Mouse (Mus musculus) layer of hippocampus, adult 9-11 months (tissue): ENCODE results near the gene Trim24.
A peak's percentile ranks its signal among the peaks of the same experiment; 100 is the strongest.
"Not testable (repeated sequence)": the region's sequence is repeated elsewhere in the genome, so short reads cannot be mapped to it uniquely, and the experiment has no call there.

Experiments
- DNase-seq: peaks from one replicate; pipeline ENCODE4 v3.0.0; 2022

Trim24 gene

GRCm38 (mm10) chr6:37870245-37871136, at the start of gene Trim24:
TSS of gene Trim24 (plus strand) at chr6:37870811.
- peak; percentile 98 for DNase-seq

DNA sequence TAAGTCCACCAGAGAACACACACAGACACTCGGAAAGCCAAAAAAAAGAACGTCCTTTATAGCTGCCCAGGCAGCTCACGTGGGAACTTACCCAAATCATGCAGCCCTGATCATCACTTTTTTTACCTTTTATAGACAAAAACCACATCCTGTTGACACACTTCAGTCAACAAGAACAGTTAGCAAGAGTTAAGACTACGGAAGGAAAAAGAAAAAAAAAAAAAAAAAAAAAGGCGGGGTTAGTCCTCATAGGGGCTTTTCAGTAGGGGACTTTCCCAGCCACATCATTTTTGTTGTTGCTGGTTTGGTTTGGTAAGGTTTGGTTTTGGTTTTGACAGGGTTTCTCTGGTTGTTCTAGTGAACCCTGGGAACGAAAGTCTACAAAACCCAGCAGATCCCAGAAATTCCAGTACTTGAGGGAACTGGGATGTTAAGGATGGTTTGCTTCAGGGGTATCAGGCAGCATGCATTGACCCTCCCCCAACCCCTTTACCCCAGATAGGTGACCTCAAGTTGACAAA, 49.0 kb upstream of the Trim24 start:
- DNase-seq: no peak

DNA sequence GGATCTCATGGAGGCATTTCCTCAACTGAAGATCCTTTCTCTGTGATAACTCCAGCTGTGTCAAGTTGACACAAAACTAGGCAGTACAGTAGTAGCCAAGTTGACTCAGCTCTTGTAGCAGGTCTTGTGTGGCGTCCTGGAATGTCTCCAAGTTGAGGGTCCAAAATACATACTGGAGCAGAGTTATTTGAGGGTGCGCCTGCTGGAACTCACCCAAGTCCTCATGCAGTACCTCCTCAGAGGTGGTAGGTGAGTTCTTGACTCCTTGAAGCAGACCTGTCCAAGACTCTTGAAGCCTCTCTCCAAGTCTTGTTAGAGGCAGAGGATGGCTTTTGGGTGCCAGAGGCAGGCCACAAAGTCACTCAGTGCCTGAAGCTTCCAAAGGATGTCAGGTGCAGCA, 48.2 kb upstream of the Trim24 start:
- DNase-seq: no peak

- DNase-seq: no peak
Measured at GRCm38 (mm10) chr6:37823731-37824130, 46.9 kb upstream of the Trim24 start.

DNA sequence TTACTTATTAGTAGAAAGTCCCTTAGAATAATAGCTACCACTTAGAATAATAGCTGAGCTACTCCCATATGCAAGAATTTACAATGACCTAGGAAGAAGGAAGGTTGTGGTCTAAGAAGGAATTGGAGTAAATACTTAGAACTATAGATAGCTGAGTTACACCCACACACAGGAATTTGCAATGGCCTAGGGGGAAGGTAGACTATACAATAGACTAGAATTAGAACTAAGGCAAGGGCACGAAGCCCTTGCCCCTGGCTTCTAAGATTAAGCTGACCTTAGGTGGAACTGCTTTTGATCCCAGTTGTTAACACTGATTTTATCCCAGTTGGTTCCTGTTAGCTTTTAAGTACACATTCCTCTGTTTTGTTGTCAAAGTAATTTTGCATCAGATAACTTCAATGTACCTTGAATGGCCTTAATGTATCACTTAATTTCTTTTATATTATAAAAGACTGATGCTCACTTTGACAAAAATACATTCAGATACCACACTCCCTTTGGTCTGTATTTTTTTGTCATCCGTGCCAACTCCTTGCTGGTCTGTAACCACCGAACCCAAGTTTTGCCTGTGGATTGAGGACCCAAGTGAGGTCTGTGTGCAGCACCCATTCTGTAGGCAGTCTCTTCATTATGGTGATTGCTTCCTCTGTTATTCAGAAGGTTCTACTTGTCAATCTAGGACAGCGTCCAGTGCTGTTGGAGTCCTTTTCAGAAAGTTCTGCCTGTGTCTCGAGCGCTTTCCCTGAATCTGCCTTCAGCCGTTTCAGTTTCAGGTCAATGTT, 45.1 kb upstream of the Trim24 start:
- not testable (repeated sequence) for DNase-seq

GRCm38 (mm10) chr6:37828955-37829354, 41.7 kb upstream of the Trim24 start:
- no peak for DNase-seq

DNA sequence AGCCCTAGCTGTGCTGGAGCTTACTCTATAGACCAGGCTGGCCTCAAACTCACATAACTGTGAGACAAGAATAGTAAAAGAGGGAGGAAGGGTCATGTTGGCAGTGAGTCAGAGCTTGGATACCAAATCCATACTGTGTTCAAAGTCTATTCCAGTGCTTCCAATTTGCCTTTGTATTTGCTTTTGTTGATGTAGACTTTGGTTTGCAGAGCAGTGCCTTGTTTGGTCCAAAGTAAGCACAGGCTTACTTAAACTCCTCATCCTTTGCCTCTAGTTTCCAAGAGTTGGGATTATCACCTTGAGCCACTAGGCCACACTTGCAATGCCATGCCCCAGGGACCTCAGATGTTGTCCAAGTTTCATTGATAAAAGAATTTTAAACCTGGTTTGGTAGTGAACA, 41.0 kb upstream of the Trim24 start:
- no peak for DNase-seq

DNA sequence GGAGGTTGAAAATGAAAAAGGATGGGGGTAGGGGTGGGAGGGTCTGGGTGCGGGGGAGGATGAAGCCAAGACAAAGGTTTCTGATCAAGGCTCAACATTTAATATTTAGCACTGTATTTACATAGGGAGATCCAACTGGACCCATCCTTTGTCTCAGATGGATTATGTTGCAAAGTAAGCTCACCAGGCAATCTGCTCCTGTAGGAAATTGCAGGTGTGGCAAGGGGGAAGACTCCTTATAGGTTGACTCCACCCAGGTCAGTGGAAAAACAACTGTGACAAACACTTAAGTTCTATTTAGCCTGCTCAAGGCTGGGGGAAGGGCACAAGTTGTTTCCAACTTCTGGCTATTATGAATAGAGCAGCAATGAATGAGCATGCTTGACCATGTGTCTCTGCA, 36.9 kb upstream of the Trim24 start:
- no peak for DNase-seq

GRCm38 (mm10) chr6:37836951-37837565, 33.6 kb upstream of the Trim24 start:
- DNase-seq: not testable (repeated sequence)

- no peak for DNase-seq
Measured at GRCm38 (mm10) chr6:37842779-37843605, 27.6 kb upstream of the Trim24 start.

GRCm38 (mm10) chr6:37843647-37844273, 26.9 kb upstream of the Trim24 start:
- no peak for DNase-seq

- DNase-seq: not testable (repeated sequence)
Measured at GRCm38 (mm10) chr6:37844947-37845346, 25.7 kb upstream of the Trim24 start.

DNA sequence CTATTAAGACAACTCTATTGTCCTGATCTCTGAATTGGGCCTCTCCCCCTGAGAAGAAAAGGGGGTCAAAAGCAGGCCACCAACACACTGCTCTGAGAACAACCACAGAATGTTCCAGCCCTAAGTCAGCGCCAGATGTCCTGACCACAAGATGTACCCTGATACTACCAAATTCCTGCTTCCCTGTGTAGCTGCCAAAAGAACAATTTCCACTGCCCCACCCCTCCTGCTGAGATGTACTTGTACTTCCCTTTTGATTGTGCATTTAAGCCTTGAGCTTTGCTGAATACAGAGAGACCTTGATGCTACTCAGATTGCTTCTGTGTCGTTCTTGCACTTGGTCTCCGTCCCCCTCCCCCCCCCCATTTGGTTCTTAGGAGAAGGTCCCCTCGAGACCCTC, 23.1 kb upstream of the Trim24 start:
- not testable (repeated sequence) for DNase-seq

DNA sequence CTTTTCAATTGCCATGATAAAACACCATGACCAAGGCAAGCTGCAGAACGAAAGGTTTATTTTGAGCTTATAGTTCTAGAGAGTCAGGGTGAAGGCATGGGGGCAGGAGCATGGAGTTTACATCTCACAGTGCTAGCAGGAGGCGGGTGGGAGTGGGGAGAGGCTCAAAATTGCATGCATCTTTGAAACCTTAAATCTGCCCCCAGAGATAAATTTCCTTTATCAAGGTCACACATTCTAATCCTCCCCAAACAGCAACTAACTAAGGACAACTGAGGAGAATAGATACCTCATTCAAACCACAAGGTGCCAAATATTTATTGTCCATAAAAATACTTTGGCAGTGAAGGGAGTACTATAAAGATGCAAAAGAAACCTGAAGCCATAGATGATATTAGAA, 19.3 kb upstream of the Trim24 start:
- no peak for DNase-seq

- DNase-seq: no peak
Measured at GRCm38 (mm10) chr6:37853289-37853688, 17.3 kb upstream of the Trim24 start.

- DNase-seq: no peak
Measured at GRCm38 (mm10) chr6:37855384-37855783, 15.2 kb upstream of the Trim24 start.

DNA sequence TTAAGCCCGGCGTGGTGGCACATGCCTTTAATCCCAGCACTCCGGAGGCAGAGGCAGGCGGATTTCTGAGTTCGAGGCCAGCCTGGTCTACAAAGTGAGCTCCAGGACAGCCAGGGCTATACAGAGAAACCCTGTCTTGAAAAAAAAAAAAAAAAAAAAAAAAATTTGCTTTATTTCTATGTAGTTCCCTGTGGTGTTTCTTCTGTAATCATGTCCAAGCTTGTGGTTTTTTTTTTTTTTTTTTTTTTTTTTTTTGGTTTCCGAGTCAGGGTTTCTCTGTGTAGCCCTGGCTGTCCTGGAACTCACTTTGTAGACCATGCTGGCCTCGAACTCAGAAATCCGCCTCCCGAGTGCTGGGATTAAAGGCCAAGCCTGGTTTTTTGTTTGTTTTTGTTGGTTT, 14.3 kb upstream of the Trim24 start:
- not testable (repeated sequence) for DNase-seq

- no peak for DNase-seq
Measured at GRCm38 (mm10) chr6:37857196-37857874, 13.3 kb upstream of the Trim24 start.

DNA sequence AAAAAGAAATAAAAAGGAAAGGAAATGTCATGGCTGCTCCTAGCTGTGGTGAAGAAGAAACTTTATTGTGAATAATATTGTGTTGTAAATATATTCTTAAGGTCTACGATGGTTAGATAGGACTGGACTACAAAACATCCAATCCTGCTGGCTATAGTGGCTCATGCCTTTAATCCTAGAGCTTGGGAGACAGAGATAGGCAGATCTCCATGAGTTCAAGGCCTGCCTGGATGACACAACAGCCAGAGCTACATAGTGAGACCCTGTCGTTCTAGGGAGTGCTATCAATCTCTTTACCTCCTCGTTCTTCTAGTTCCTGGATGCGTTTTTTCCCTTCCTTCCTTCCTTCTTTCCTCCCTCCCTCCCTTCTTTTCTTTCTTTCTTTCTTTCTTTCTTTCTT, 12.5 kb upstream of the Trim24 start:
- DNase-seq: no peak

DNA sequence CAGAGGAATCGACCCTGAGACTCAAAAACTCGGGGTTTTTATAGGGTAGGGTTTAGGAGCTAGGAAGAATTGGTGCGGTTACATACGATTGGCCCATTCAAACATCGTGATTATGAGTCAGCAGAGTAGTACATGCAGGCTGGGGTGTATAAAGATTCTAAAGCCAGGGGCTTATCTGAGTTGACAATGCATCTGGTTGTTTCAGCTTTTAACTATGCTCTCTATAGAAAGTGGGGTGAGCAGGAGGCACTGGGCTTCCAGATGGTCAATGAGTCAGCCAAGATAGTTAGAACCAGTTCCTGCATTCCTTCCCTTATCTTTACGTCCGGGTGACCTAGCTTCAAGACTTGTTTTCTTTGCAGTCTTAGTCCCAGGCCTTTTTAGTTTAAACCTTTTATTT, 7.7 kb upstream of the Trim24 start:
- no peak for DNase-seq
